Mouse (Mus musculus): Measurements from ENCODE around the gene Dock7.

DNA sequence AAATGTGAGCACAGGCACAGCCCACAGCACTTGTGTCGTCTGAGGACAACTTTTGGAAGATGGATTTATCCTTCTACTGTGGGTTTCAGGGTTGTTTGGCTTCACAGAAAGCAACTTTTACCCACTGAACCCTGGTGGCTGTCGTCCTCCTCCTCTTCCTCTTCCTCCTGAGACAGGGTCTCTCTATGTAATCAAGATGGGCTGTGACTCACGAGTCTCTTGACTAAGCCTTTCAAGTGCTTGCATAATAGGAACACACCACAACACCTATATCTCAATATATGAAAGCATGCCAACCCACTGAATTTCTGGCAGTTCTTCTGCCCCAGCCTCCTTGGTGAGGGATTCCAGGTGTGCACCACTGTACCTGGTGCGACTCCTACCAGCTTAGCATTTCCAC, 199.8 kb downstream of the Dock7 start:
- TF ChIP-seq CTCF (IDR thresholded peaks at IDR 0.05; ENCODE audit: borderline replicate concordance, insufficient read depth, low read depth, low read length) (no peak), POLR2A (IDR thresholded peaks at IDR 0.05; ENCODE audit: borderline replicate concordance, insufficient read depth, low read length) (no peak)
